Mouse (Mus musculus) forebrain, embryonic 11.5 days (tissue): ENCODE measurements at regions not wholly inside any gene's neighbourhood (a gene's known extent, or its start where the extent isn't known, plus 50 kb on each side); places are given as distances from the start of the nearest gene placed in this dataset.

Source experiments
- ATAC-seq: fragments of 200-750 bp; cut with Nextera tagmentation; replicated peaks from 2 replicates; pipeline ENCODE4 v1.8.0; 2017; ENCODE audit warnings: moderate TSS enrichment; ENCODE audit not compliant: low FRiP score
- DNase-seq: peaks from one replicate; pipeline ENCODE4 v3.0.0-alpha.2; 2017; ENCODE audit warnings: low spot score
- H3K27ac ChIP-seq: fragments of 300-500 bp; sonication (generic); 2 replicates; pipeline ENCODE4 v1.5.1; 2014; ENCODE audit warnings: low read depth, low read length
- H3K27me3 ChIP-seq: fragments of 300-500 bp; sonication (generic); 2 replicates; pipeline ENCODE4 v1.6.1; 2014; ENCODE audit warnings: mild to moderate bottlenecking, low read length, mixed read lengths; ENCODE audit not compliant: control insufficient read depth, insufficient read depth
- H3K36me3 ChIP-seq: fragments of 300-500 bp; sonication (generic); 2 replicates; pipeline ENCODE4 v1.6.1; 2014; ENCODE audit warnings: mild to moderate bottlenecking, low read length, moderate library complexity, mixed read lengths; ENCODE audit not compliant: control insufficient read depth, insufficient read depth
- H3K4me1 ChIP-seq: fragments of 300-500 bp; sonication (generic); replicated peaks from 2 replicates; pipeline ENCODE4 v1.6.1; 2014; ENCODE audit warnings: low read length, mixed read lengths; ENCODE audit not compliant: control insufficient read depth, insufficient read depth
- H3K4me2 ChIP-seq: fragments of 300-500 bp; sonication (generic); 2 replicates; pipeline ENCODE4 v1.6.1; 2014; ENCODE audit warnings: low read depth, mild to moderate bottlenecking, low read length, moderate library complexity, mixed read lengths; ENCODE audit not compliant: severe bottlenecking
- H3K4me3 ChIP-seq: fragments of 300-500 bp; sonication (generic); 2 replicates; pipeline ENCODE4 v1.5.1; 2014; ENCODE audit warnings: low read depth, low read length
- H3K9ac ChIP-seq: fragments of 300-500 bp; sonication (generic); 2 replicates; pipeline ENCODE4 v1.6.1; 2014; ENCODE audit warnings: low read length
- H3K9me3 ChIP-seq: fragments of 300-500 bp; sonication (generic); 2 replicates; pipeline ENCODE4 v1.6.1; 2016; ENCODE audit warnings: low read length, mixed read lengths; ENCODE audit not compliant: control insufficient read depth
- WGBS: fragments of 180-500 bp; shearing (Covaris S2); extraction: QIAGEN DNeasy Blood & Tissue Kit; methylation state at CpG from one replicate; pipeline ENCODE4 v1.1.7; 2014; 5-methylcytosine and 5-hydroxymethylcytosine counted together

- Histone ChIP-seq H3K27ac (no peak overlapping the region), H3K9me3 (no peaks in the 10 kb centered on the region), H3K4me1 (no peaks in the 10 kb centered on the region), H3K27me3 (no peaks in the 10 kb centered on the region), H3K4me2 (no peak overlapping the region), H3K36me3 (no peaks in the 10 kb centered on the region), H3K9ac (no peak overlapping the region), H3K4me3 (no peak overlapping the region)
- 44% methylated on average over 16 of the region's 16 CpGs for WGBS
- ATAC-seq (no peak), DNase-seq (peak; percentile 74)
These were observed 188.0 kb downstream of the Pax3 start for GRCm38 (mm10) chr1:78008811-78009410.

- H3K4me3 ChIP-seq: no peak overlapping the region
- DNase-seq: no peak
- H3K4me2 ChIP-seq: no peak overlapping the region
- no peaks in the 10 kb centered on the region for H3K27me3 ChIP-seq
- no peaks in the 10 kb centered on the region for H3K36me3 ChIP-seq
- no peak overlapping the region for H3K9ac ChIP-seq
- no peak overlapping the region for H3K27ac ChIP-seq
- ATAC-seq: no peak
- WGBS: 85% methylated on average over 3 of the region's 3 CpGs
- no peaks in the 10 kb centered on the region for H3K4me1 ChIP-seq
- no peaks in the 10 kb centered on the region for H3K9me3 ChIP-seq
These were observed 192.6 kb downstream of the Pax3 start for GRCm38 (mm10) chr1:78004376-78004775.

DNA sequence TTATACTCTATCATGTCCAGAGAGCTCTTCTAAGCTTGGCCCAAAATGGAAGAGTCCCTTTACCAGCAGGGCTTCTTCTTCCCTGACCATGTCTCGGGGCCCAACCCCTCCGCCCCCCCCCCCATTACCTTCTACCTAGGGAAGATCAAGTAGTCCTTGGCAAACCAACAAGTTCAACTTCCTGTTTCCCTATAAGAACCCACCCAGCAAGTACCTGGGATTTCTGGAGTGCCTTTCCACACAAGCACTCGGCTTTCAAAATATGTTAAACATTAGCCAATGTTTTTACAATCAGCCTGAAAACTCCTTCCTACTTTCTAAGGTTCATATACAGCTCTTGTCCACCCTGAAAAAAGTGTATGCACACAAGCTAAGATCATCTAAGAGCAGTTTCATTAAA is 198.2 kb downstream of the Pax3 start:
- ATAC-seq: no peak
- WGBS: 91% methylated on average over 2 of the region's 3 CpGs
- no peak for DNase-seq

GRCm38 (mm10) chr1:77981528-77981927 is 215.4 kb downstream of the Pax3 start:
- Histone ChIP-seq H3K4me3 (no peak overlapping the region), H3K27me3 (peaks cover 5% of the 10 kb centered on the region), H3K9ac (no peak overlapping the region), H3K4me1 (no peaks in the 10 kb centered on the region), H3K9me3 (no peaks in the 10 kb centered on the region), H3K27ac (no peak overlapping the region), H3K36me3 (no peaks in the 10 kb centered on the region), H3K4me2 (no peak overlapping the region)
- ATAC-seq: no peak
- DNase-seq: no peak
- 64% methylated on average over 4 of the region's 4 CpGs for WGBS

More for the DNA sequence above, 198.2 kb downstream of the Pax3 start:
- Histone ChIP-seq H3K4me3 (no peak overlapping the region), H3K9ac (no peak overlapping the region), H3K27ac (no peak overlapping the region), H3K36me3 (no peaks in the 10 kb centered on the region), H3K4me1 (no peaks in the 10 kb centered on the region), H3K27me3 (no peaks in the 10 kb centered on the region), H3K4me2 (no peak overlapping the region), H3K9me3 (no peaks in the 10 kb centered on the region)

DNA sequence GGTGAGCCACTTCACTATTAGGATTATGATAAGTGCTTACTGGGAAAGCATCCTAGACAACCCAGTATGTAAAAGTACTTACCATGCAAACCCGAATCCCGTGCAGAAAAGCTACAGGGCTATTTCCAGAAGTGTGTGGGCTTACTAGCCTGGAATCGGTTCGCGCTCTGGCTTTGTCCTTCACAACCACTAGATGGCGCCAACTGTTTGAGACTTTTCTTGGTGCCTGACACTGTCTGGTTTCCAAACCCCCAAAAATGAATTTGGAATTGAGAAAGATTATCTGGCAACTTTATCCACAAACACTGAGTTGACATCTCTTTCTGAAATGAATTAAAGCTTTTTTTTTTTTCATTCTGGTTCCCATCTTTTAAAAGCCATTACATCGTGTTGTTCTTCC is 218.2 kb downstream of the Pax3 start:
- no peak overlapping the region for H3K27ac ChIP-seq
- H3K4me3 ChIP-seq: no peak overlapping the region
- peak; percentile 79 for DNase-seq
- ATAC-seq: no peak
- WGBS: 7% methylated on average over 7 of the region's 7 CpGs
- H3K27me3 ChIP-seq: peaks cover 7% of the 10 kb centered on the region
- H3K9ac ChIP-seq: no peak overlapping the region
- H3K9me3 ChIP-seq: no peaks in the 10 kb centered on the region
- H3K4me2 ChIP-seq: no peak overlapping the region
- no peaks in the 10 kb centered on the region for H3K36me3 ChIP-seq
- no peaks in the 10 kb centered on the region for H3K4me1 ChIP-seq

GRCm38 (mm10) chr1:77975941-77976340 is 221.0 kb downstream of the Pax3 start:
- no peaks in the 10 kb centered on the region for H3K9me3 ChIP-seq
- DNase-seq: no peak
- no peak for ATAC-seq
- 92% methylated on average over 18 of the region's 18 CpGs for WGBS
- no peak overlapping the region for H3K4me3 ChIP-seq
- no peaks in the 10 kb centered on the region for H3K4me1 ChIP-seq
- H3K27ac ChIP-seq: no peak overlapping the region
- peaks cover 8% of the 10 kb centered on the region for H3K27me3 ChIP-seq
- H3K36me3 ChIP-seq: no peaks in the 10 kb centered on the region
- H3K9ac ChIP-seq: no peak overlapping the region
- no peak overlapping the region for H3K4me2 ChIP-seq

- no peak overlapping the region for H3K4me3 ChIP-seq
These were observed 224.6 kb downstream of the Pax3 start for GRCm38 (mm10) chr1:77972301-77972717.

DNA sequence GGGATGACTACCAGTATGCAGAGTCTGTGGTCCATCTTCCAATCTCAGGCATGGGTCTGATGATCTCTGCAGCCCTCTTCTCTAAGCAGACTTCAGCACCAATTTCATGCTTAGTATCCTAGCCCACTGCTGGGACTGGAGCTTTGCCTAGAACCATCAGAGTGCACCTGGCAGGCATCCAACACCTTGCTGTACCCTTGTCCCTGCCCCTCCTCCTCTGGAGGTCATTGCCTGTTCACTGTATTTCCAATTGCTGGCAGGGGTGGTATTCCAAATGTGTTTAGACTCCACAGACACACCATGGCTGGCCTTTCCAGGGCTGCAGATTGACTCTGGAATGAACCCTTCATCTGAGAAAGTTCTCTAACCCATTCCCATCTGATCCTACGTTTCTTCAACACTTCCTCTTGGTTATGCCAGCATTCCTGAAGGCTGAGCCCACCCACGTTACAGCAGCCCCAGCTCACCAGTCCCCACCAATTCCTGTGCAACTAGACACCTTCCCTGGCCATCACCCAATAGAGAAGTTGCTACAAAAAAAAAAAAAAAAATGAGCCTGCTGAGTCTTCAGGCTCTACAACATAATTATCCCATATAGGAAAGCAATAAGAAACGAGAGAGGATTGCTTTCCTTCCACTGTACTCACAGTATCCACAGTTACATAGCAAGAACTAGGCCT is 232.1 kb downstream of the Pax3 start:
- no peak for DNase-seq
- WGBS: 59% methylated on average over 3 of the region's 3 CpGs

More at GRCm38 (mm10) chr1:77972301-77972717, 224.6 kb downstream of the Pax3 start:
- H3K4me2 ChIP-seq: 0 out of 2 replicates have a peak overlapping the region, but pooled peaks have one; percentile 18
- no peak overlapping the region for H3K27ac ChIP-seq
- no peaks in the 10 kb centered on the region for H3K4me1 ChIP-seq
- no peaks in the 10 kb centered on the region for H3K36me3 ChIP-seq
- 6% methylated on average over 9 of the region's 9 CpGs for WGBS
- DNase-seq (peak; percentile 80), ATAC-seq (peak; percentile 78)
- H3K9ac ChIP-seq: no peak overlapping the region
- H3K9me3 ChIP-seq: no peaks in the 10 kb centered on the region
- peaks cover 3% of the 10 kb centered on the region; the same call in 1 of the 2 replicates for H3K27me3 ChIP-seq

DNA sequence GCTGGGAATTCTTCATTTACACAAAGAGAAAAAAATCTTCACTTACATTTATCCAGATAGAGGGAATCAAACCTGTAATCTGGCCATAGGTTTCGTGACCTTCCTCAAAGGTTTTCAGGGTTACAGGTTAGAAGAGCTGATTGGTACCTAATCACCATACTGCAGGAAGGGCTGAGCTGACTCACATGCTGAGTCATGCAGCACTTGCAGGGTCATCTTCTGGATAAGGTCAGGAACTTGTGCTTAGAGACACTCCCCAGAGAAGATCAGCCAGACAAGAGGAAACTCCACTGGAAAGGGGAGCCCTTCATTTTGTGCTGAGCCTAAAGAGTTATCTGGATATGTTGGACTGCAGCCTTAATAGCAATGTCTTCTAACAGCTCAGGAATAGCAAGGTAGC is 237.6 kb downstream of the Pax3 start:
- ATAC-seq (no peak), DNase-seq (no peak)
- 78% methylated on average over 1 of the region's 1 CpGs for WGBS

More for the DNA sequence above, 232.1 kb downstream of the Pax3 start:
- Histone ChIP-seq H3K9ac (no peak overlapping the region), H3K36me3 (no peaks in the 10 kb centered on the region), H3K27me3 (no peaks in the 10 kb centered on the region), H3K9me3 (no peaks in the 10 kb centered on the region), H3K4me3 (no peak overlapping the region), H3K27ac (no peak overlapping the region), H3K4me1 (no peaks in the 10 kb centered on the region), H3K4me2 (no peak overlapping the region)
- no peak for ATAC-seq

More for the DNA sequence above, 237.6 kb downstream of the Pax3 start:
- H3K27ac ChIP-seq: no peak overlapping the region
- H3K9me3 ChIP-seq: no peaks in the 10 kb centered on the region
- H3K4me2 ChIP-seq: no peak overlapping the region
- no peaks in the 10 kb centered on the region for H3K4me1 ChIP-seq
- H3K27me3 ChIP-seq: no peaks in the 10 kb centered on the region
- no peak overlapping the region for H3K9ac ChIP-seq
- H3K4me3 ChIP-seq: no peak overlapping the region
- H3K36me3 ChIP-seq: no peaks in the 10 kb centered on the region
